Mouse (Mus musculus) embryonic fibroblast, embryonic 13.5 days (primary cell): ENCODE measurements around the gene Rspo1. TPM values are rescaled to one million over a fixed set of nuclear protein-coding genes. Genes with fewer than 3 reads are reported as not detected.

Experiments
- H3K27ac ChIP-seq: 2 replicates; pipeline ENCODE4 v1.5.1; 2012; ENCODE audit warnings: low read length, control low read depth, inconsistent platforms; ENCODE audit not compliant: insufficient read depth
- H3K4me1 ChIP-seq: 2 replicates; pipeline ENCODE4 v1.6.1; 2011; ENCODE audit warnings: low read length; ENCODE audit not compliant: control insufficient read depth, insufficient read depth
- H3K4me3 ChIP-seq: 2 replicates; pipeline ENCODE4 v1.5.1; 2011; ENCODE audit warnings: mild to moderate bottlenecking, control low read depth, low read length; ENCODE audit not compliant: insufficient read depth
- CTCF ChIP-seq: IDR thresholded peaks from 2 replicates; pipeline ENCODE4 v1.5.1; 2011; ENCODE audit warnings: mild to moderate bottlenecking, control low read depth, low read length, moderate library complexity, borderline replicate concordance; ENCODE audit not compliant: insufficient read depth
- POLR2A ChIP-seq: IDR thresholded peaks from 2 replicates; pipeline ENCODE4 v1.6.1; 2011; ENCODE audit warnings: low read depth, mild to moderate bottlenecking, control low read depth, low read length, moderate library complexity
- polyA plus RNA-seq: library from polyadenylated mRNA; stranded (reverse); fragments of >200 nt; gene quantifications from 2 replicates; pipeline ENCODE4 v1.2.4, GENCODE M21; 2011; ENCODE audit warnings: low read depth; ENCODE audit not compliant: missing spikeins, insufficient read length

Gene Rspo1
- polyA plus RNA-seq, 1 experiment, result 0.84 TPM

- TF ChIP-seq CTCF (no peak), POLR2A (no peak)
- H3K4me1 ChIP-seq, result no peaks in the 10 kb centered on the region
- no peak overlapping the region for H3K27ac ChIP-seq
- H3K4me3 ChIP-seq, result no peak overlapping the region
Measured at GRCm38 (mm10) chr4:124997479-124998147, 11.4 kb downstream of the Rspo1 start.

GRCm38 (mm10) chr4:124999548-124999947, 13.3 kb downstream of the Rspo1 start:
- TF ChIP-seq CTCF, result no peak
- TF ChIP-seq POLR2A, result no peak
- H3K4me3 ChIP-seq, result no peak overlapping the region
- no peak overlapping the region for H3K27ac ChIP-seq
- H3K4me1 ChIP-seq, result no peaks in the 10 kb centered on the region

- Histone ChIP-seq H3K27ac (no peak overlapping the region), H3K4me1 (no peaks in the 10 kb centered on the region), H3K4me3 (no peak overlapping the region)
- TF ChIP-seq POLR2A, result no peak
Measured at GRCm38 (mm10) chr4:125002978-125003377, 16.7 kb downstream of the Rspo1 start.

- no peak overlapping the region for H3K27ac ChIP-seq
- H3K4me1 ChIP-seq, result no peaks in the 10 kb centered on the region
- no peak overlapping the region for H3K4me3 ChIP-seq
- TF ChIP-seq CTCF, result no peak
- no peak for TF ChIP-seq POLR2A
Measured at GRCm38 (mm10) chr4:125004886-125005285, 18.7 kb downstream of the Rspo1 start.

- TF ChIP-seq POLR2A (no peak), CTCF (no peak)
Measured at GRCm38 (mm10) chr4:125007460-125007859, 21.2 kb downstream of the Rspo1 start.

GRCm38 (mm10) chr4:125008220-125008619, 22.0 kb downstream of the Rspo1 start:
- no peak overlapping the region for H3K27ac ChIP-seq
- H3K4me3 ChIP-seq, result no peak overlapping the region
- no peaks in the 10 kb centered on the region for H3K4me1 ChIP-seq
- no peak for TF ChIP-seq CTCF
- TF ChIP-seq POLR2A, result no peak

More at GRCm38 (mm10) chr4:125007460-125007859, 21.2 kb downstream of the Rspo1 start:
- Histone ChIP-seq H3K27ac (no peak overlapping the region), H3K4me1 (no peaks in the 10 kb centered on the region), H3K4me3 (no peak overlapping the region)

- TF ChIP-seq CTCF (no peak), POLR2A (no peak)
- no peak overlapping the region for H3K27ac ChIP-seq
- no peak overlapping the region for H3K4me3 ChIP-seq
- H3K4me1 ChIP-seq, result no peaks in the 10 kb centered on the region
Measured at GRCm38 (mm10) chr4:125008712-125009111, 22.5 kb downstream of the Rspo1 start.

- Histone ChIP-seq H3K4me1 (no peaks in the 10 kb centered on the region), H3K4me3 (no peak within 1 kb of the TSS), H3K27ac (no peak within 1 kb of the TSS; the same call in 1 of the 2 replicates)
- no peak for TF ChIP-seq POLR2A
- TF ChIP-seq CTCF, result no peak
Measured at GRCm38 (mm10) chr4:125015806-125016635, 29.8 kb downstream of the Rspo1 start, which contains the start of gene Gnl2. Gene Gnl2 (plus strand): TSS chr4:125016585.

GRCm38 (mm10) chr4:125017431-125017830, 31.2 kb downstream of the Rspo1 start:
- Histone ChIP-seq H3K27ac (no peak overlapping the region; the same call in 1 of the 2 replicates), H3K4me3 (no peak overlapping the region), H3K4me1 (no peaks in the 10 kb centered on the region)
- TF ChIP-seq POLR2A (no peak), CTCF (no peak)

GRCm38 (mm10) chr4:125020780-125021538, 34.7 kb downstream of the Rspo1 start:
- no peak overlapping the region for H3K4me3 ChIP-seq
- H3K4me1 ChIP-seq, result no peaks in the 10 kb centered on the region
- TF ChIP-seq CTCF, result no peak
- TF ChIP-seq POLR2A, result no peak
- no peak overlapping the region for H3K27ac ChIP-seq
